Mouse (Mus musculus) kidney, embryonic 15.5 days (tissue): ENCODE measurements around the gene Zfp574. TPM values are rescaled to one million over a fixed set of nuclear protein-coding genes. Genes with fewer than 3 reads are reported as not detected.

Source experiments
- ATAC-seq: fragments of 200-750 bp; cut with Nextera tagmentation; replicated peaks from 2 replicates; pipeline ENCODE4 v1.8.0; 2017; ENCODE audit warnings: moderate TSS enrichment; ENCODE audit not compliant: low FRiP score
- H3K27ac ChIP-seq: fragments of 300-500 bp; sonication (generic); 2 replicates; pipeline ENCODE4 v1.5.1; 2015; ENCODE audit warnings: mild to moderate bottlenecking, inconsistent platforms
- H3K27me3 ChIP-seq: fragments of 300-500 bp; sonication (generic); 2 replicates; pipeline ENCODE4 v1.6.1; 2015; ENCODE audit warnings: inconsistent platforms
- H3K36me3 ChIP-seq: fragments of 300-500 bp; sonication (generic); 2 replicates; pipeline ENCODE4 v1.6.1; 2015; ENCODE audit warnings: inconsistent platforms
- H3K4me1 ChIP-seq: fragments of 300-500 bp; sonication (generic); 2 replicates; pipeline ENCODE4 v1.6.1; 2015; ENCODE audit warnings: inconsistent platforms
- H3K4me2 ChIP-seq: fragments of 300-500 bp; sonication (generic); 2 replicates; pipeline ENCODE4 v1.6.1; 2015; ENCODE audit warnings: moderate library complexity, mild to moderate bottlenecking, inconsistent platforms
- H3K4me3 ChIP-seq: fragments of 300-500 bp; sonication (generic); replicated peaks from 2 replicates; pipeline ENCODE4 v1.5.1; 2015; ENCODE audit warnings: mild to moderate bottlenecking, inconsistent platforms
- H3K9ac ChIP-seq: fragments of 300-500 bp; sonication (generic); 2 replicates; pipeline ENCODE4 v1.6.1; 2015; ENCODE audit warnings: mild to moderate bottlenecking, inconsistent platforms
- H3K9me3 ChIP-seq: fragments of 300-500 bp; sonication (generic); replicated peaks from 2 replicates; pipeline ENCODE4 v1.6.1; 2016; ENCODE audit warnings: inconsistent platforms
- WGBS: fragments of 180-500 bp; shearing (Covaris S2); methylation state at CpG from one replicate; pipeline ENCODE4 v1.1.7; 2015; ENCODE audit warnings: mixed read lengths; 5-methylcytosine and 5-hydroxymethylcytosine counted together
- polyA plus RNA-seq: library from polyadenylated mRNA; unstranded; fragments of >200 nt; fragmentation: Nextera tagmentation; extraction: Ambion mirVana; gene quantifications from 2 replicates; pipeline ENCODE4 v1.2.1, GENCODE M21; 2015

Zfp574 gene
- polyA plus RNA-seq, 1 experiment from 2014 or later = 37.1 TPM

- peaks cover 50% of the 10 kb centered on the region for H3K4me1 ChIP-seq
- H3K9me3 ChIP-seq = no peaks in the 10 kb centered on the region
- H3K4me3 ChIP-seq = peak overlapping the region; percentile 93
- H3K36me3 ChIP-seq = peaks cover 26% of the 10 kb centered on the region
- no peaks in the 10 kb centered on the region for H3K27me3 ChIP-seq
- H3K27ac ChIP-seq = peak overlapping the region; percentile 98
- peak overlapping the region; percentile 74 for H3K4me2 ChIP-seq
- peak overlapping the region; percentile 97 for H3K9ac ChIP-seq
- peak; percentile 97 for ATAC-seq
- under 1% methylated on average over 56 of the region's 56 CpGs for WGBS
Observed at GRCm38 (mm10) chr7:25076663-25077413, 4.5 kb downstream of the Zfp574 start.

- under 1% methylated on average over 33 of the region's 33 CpGs for WGBS
- Histone ChIP-seq H3K4me1 (peaks cover 48% of the 10 kb centered on the region), H3K4me2 (peak overlapping the region; percentile 74), H3K27me3 (no peaks in the 10 kb centered on the region), H3K4me3 (peak overlapping the region; percentile 93), H3K9me3 (no peaks in the 10 kb centered on the region), H3K27ac (peak overlapping the region; percentile 98), H3K36me3 (peaks cover 31% of the 10 kb centered on the region), H3K9ac (peak overlapping the region; percentile 97)
- peak; percentile 47 for ATAC-seq
Observed at GRCm38 (mm10) chr7:25077414-25077755, 5.0 kb downstream of the Zfp574 start.

GRCm38 (mm10) chr7:25079496-25080026 lies 7.2 kb downstream of the Zfp574 start:
- WGBS = 71% methylated on average over 12 of the region's 12 CpGs
- Histone ChIP-seq H3K27me3 (no peaks in the 10 kb centered on the region), H3K36me3 (peaks cover 53% of the 10 kb centered on the region), H3K9ac (no peak overlapping the region), H3K9me3 (no peaks in the 10 kb centered on the region), H3K4me2 (no peak overlapping the region), H3K27ac (no peak overlapping the region), H3K4me3 (no peak overlapping the region), H3K4me1 (peaks cover 33% of the 10 kb centered on the region)
- no peak for ATAC-seq

- Histone ChIP-seq H3K4me2 (no peak overlapping the region), H3K27ac (no peak overlapping the region), H3K4me3 (no peak overlapping the region), H3K27me3 (no peaks in the 10 kb centered on the region), H3K9ac (no peak overlapping the region), H3K9me3 (no peaks in the 10 kb centered on the region), H3K4me1 (peaks cover 32% of the 10 kb centered on the region), H3K36me3 (peaks cover 62% of the 10 kb centered on the region)
- WGBS = 96% methylated on average over 13 of the region's 13 CpGs
- ATAC-seq = no peak
Observed at GRCm38 (mm10) chr7:25080431-25080830, 8.1 kb downstream of the Zfp574 start.

- H3K4me3 ChIP-seq = no peak overlapping the region
- no peak for ATAC-seq
Observed at GRCm38 (mm10) chr7:25082510-25082909, 10.1 kb downstream of the Zfp574 start.

GRCm38 (mm10) chr7:25084621-25085020 lies 12.3 kb downstream of the Zfp574 start:
- ATAC-seq = no peak
- Histone ChIP-seq H3K9ac (no peak overlapping the region), H3K27ac (no peak overlapping the region), H3K4me3 (no peak overlapping the region), H3K27me3 (no peaks in the 10 kb centered on the region), H3K4me2 (no peak overlapping the region), H3K4me1 (peaks cover 23% of the 10 kb centered on the region), H3K9me3 (no peaks in the 10 kb centered on the region), H3K36me3 (peaks cover 68% of the 10 kb centered on the region)
- WGBS = 73% methylated on average over 5 of the region's 5 CpGs

More at GRCm38 (mm10) chr7:25082510-25082909, 10.1 kb downstream of the Zfp574 start:
- WGBS = 81% methylated on average over 4 of the region's 4 CpGs
- Histone ChIP-seq H3K9me3 (no peaks in the 10 kb centered on the region), H3K36me3 (peaks cover 72% of the 10 kb centered on the region), H3K9ac (no peak overlapping the region), H3K4me2 (no peak overlapping the region), H3K27ac (no peak overlapping the region), H3K4me1 (peaks cover 25% of the 10 kb centered on the region), H3K27me3 (no peaks in the 10 kb centered on the region)

GRCm38 (mm10) chr7:25086656-25087055 lies 14.3 kb downstream of the Zfp574 start:
- WGBS = 56% methylated on average over 3 of the region's 3 CpGs
- no peak overlapping the region for H3K27ac ChIP-seq

GRCm38 (mm10) chr7:25087256-25087912 lies 15.0 kb downstream of the Zfp574 start:
- H3K9me3 ChIP-seq = no peaks in the 10 kb centered on the region
- peak; percentile 59; the same call in 1 of the 2 replicates for ATAC-seq
- no peak overlapping the region for H3K9ac ChIP-seq
- H3K4me1 ChIP-seq = peaks cover 28% of the 10 kb centered on the region
- peaks cover 40% of the 10 kb centered on the region for H3K36me3 ChIP-seq
- no peaks in the 10 kb centered on the region for H3K27me3 ChIP-seq
- no peak overlapping the region for H3K27ac ChIP-seq
- no peak overlapping the region for H3K4me2 ChIP-seq
- no peak overlapping the region for H3K4me3 ChIP-seq
- 66% methylated on average over 10 of the region's 10 CpGs for WGBS

More at GRCm38 (mm10) chr7:25086656-25087055, 14.3 kb downstream of the Zfp574 start:
- ATAC-seq = no peak
- H3K9ac ChIP-seq = no peak overlapping the region
- no peaks in the 10 kb centered on the region for H3K27me3 ChIP-seq
- no peaks in the 10 kb centered on the region for H3K9me3 ChIP-seq
- peaks cover 28% of the 10 kb centered on the region for H3K4me1 ChIP-seq
- H3K4me3 ChIP-seq = no peak overlapping the region
- no peak overlapping the region for H3K4me2 ChIP-seq
- H3K36me3 ChIP-seq = peaks cover 48% of the 10 kb centered on the region

GRCm38 (mm10) chr7:25087972-25088371 lies 15.6 kb downstream of the Zfp574 start:
- Histone ChIP-seq H3K27ac (no peak overlapping the region), H3K4me2 (no peak overlapping the region), H3K9ac (no peak overlapping the region), H3K36me3 (peaks cover 35% of the 10 kb centered on the region), H3K27me3 (no peaks in the 10 kb centered on the region), H3K4me3 (no peak overlapping the region), H3K9me3 (no peaks in the 10 kb centered on the region), H3K4me1 (peaks cover 28% of the 10 kb centered on the region)
- no peak for ATAC-seq
- 69% methylated on average over 5 of the region's 5 CpGs for WGBS

GRCm38 (mm10) chr7:25088531-25088930 lies 16.2 kb downstream of the Zfp574 start:
- H3K4me3 ChIP-seq = no peak overlapping the region
- 0 out of 2 replicates have a peak overlapping the region, but pooled peaks have one; percentile 11 for H3K4me2 ChIP-seq
- H3K36me3 ChIP-seq = peaks cover 29% of the 10 kb centered on the region
- no peaks in the 10 kb centered on the region for H3K9me3 ChIP-seq
- WGBS = 14% methylated on average over 10 of the region's 10 CpGs
- no peak overlapping the region for H3K9ac ChIP-seq
- H3K4me1 ChIP-seq = peaks cover 28% of the 10 kb centered on the region
- H3K27me3 ChIP-seq = no peaks in the 10 kb centered on the region
- ATAC-seq = 0 out of 2 replicates have a peak, but pooled peaks have one; percentile 30
- no peak overlapping the region for H3K27ac ChIP-seq

- 19% methylated on average over 11 of the region's 11 CpGs for WGBS
- no peak for ATAC-seq
- H3K36me3 ChIP-seq = peaks cover 25% of the 10 kb centered on the region
- no peaks in the 10 kb centered on the region for H3K27me3 ChIP-seq
- 0 out of 2 replicates have a peak overlapping the region, but pooled peaks have one; percentile 11 for H3K4me2 ChIP-seq
- H3K9ac ChIP-seq = no peak overlapping the region
- no peak overlapping the region for H3K4me3 ChIP-seq
- H3K27ac ChIP-seq = no peak overlapping the region
- no peaks in the 10 kb centered on the region for H3K9me3 ChIP-seq
- H3K4me1 ChIP-seq = peaks cover 28% of the 10 kb centered on the region
Observed at GRCm38 (mm10) chr7:25088968-25089367, 16.6 kb downstream of the Zfp574 start.

- Histone ChIP-seq H3K27me3 (no peaks in the 10 kb centered on the region), H3K4me3 (no peak overlapping the region), H3K27ac (no peak overlapping the region), H3K36me3 (peaks cover 16% of the 10 kb centered on the region), H3K4me1 (peaks cover 27% of the 10 kb centered on the region), H3K4me2 (no peak overlapping the region), H3K9ac (no peak overlapping the region), H3K9me3 (no peaks in the 10 kb centered on the region)
- WGBS = 32% methylated on average over 10 of the region's 10 CpGs
- ATAC-seq = no peak
Observed at GRCm38 (mm10) chr7:25089875-25090274, 17.5 kb downstream of the Zfp574 start.
